Mouse (Mus musculus): ENCODE data around the gene Ephb1.

Ephb1 gene

DNA sequence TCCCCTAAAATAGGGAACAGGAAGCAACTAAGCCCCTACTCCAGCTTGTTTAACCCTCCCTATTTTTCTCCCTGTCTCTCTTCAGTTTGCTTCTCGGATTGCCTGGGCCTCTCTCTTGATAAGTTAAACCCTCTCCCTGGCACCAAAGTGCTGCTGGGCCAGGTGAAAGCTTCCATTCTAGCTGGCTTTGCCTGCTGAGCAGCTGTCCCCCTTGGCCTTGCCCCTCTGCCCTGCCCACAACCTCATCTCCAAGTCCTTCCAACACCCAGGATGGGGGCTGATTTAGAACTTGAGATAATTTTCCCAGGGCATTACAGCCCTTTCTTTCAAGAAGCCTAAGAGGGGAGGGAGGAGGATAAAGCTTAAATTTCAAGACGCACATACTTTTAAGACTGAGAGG lies 174.0 kb downstream of the Ephb1 start:
- in situ Hi-C loops (cut with MboI, MseI): no loop called here

DNA sequence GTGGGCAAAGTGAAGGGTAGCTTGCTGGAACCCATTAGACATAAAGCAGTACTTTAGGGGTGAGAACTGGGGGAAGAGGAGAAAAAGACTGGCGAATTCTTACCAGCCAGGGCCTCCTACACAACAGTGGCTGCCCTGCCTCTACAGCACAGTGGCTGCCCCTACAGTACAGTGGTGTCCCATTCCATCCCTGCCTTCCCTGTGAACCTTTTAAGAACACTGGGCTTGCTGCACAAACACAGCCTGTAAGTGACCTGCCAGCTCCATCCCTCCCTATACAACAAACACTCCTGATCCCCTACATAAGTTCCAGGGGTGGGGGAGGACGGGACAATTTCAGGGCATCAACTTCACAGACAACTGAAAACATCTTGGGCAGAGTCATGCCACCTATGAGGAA lies 174.4 kb downstream of the Ephb1 start:
- in situ Hi-C loops (cut with MboI, MseI): no loop called here

DNA sequence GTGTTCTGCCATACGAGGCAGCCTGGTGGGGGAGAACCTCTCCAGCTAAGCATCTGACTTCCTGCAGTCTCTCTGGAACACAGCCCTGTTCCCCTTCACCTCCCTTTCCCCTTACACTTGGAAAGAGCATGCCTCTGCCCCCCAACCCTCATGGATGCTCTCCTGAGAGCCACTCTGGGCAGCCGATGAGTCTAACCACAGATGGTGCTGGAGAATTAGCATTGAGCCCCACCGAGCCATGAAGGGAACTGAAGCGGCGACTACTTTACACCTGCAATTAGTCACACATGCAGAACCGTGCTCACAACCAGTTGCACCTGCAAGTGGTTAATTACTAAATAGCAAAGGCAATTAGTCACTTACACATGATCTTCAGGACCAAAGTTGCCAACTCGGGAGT lies 184.8 kb downstream of the Ephb1 start:
- in situ Hi-C loops (cut with MboI, MseI): no loop called here

DNA sequence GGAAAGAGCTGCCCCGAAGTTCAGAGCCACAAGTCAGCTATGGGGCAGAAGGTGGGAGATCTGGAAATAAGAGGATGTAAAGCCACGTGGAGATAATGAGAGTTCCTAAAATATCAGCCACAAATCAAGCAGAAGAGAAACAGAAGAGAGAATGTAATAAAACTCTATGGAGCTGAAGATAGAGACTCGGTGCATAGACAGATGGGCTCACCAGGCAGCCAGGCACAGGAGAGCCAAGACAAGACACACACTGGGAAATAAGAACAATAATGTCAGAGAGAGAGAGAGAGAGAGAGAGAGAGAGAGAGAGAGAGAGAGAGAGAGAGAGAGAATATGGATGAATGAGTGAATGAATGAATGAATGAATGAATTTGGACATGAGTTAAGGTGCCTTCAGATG lies 198.6 kb downstream of the Ephb1 start:
- in situ Hi-C loops (cut with MboI, MseI): no loop called here

DNA sequence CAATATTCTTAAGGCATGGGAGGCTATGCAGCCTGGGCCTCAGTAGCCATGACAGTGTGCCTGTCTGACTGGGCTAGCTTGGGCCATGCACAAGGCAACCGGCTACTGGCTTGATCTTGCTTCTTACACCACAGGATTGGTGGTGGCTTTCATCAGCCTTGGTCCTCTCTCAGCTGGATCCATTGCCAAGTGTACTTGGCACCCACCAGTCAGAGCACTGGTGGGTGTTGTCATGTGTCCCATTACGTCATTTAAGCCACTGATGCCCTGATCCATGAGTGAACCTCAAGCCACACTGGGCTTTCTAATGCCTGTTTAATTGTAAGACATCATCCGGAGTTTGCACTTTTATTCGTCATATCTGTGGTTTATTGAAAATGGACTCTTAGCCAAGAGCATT lies 215.3 kb downstream of the Ephb1 start:
- in situ Hi-C loops (cut with MboI, MseI): no loop called here

DNA sequence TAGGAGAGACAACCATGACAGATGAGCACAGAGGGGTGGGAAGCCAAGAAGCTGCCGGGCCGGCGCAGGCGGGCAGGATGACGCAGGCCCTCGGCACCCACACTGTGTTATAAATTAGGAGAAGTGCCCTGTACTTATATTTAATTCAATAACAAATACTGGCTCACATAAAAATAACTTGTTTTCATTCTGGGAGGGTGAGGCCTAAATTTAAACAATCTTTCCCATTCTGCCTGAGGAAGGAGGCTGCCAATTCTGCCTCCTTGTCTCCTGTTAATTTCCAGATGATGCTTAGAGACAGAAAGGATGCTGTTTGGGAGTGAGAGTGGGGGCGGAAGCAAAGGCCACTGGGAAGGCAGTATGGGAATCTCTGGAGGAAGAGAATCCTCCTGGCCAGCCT lies 215.8 kb downstream of the Ephb1 start:
- in situ Hi-C loops (cut with MboI, MseI): no loop called here

DNA sequence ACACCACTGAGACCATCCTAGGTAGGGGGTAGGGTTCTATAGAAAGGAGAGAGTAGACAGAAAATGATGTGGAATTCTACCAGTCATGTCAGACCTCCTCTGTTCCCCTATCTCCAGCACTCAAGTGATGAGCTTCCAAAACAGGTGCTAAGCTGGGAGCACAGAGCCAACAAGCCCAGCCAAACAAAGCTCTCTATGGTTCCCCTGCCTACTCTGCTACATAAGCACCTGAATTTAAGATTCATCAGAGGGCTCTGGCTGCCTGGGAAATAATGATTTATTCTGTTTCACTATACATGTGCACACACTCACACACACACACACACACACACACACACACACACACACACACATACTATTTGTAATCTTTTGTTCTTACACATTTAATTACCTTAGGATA lies 216.3 kb downstream of the Ephb1 start:
- in situ Hi-C loops (cut with MboI, MseI): no loop called here

DNA sequence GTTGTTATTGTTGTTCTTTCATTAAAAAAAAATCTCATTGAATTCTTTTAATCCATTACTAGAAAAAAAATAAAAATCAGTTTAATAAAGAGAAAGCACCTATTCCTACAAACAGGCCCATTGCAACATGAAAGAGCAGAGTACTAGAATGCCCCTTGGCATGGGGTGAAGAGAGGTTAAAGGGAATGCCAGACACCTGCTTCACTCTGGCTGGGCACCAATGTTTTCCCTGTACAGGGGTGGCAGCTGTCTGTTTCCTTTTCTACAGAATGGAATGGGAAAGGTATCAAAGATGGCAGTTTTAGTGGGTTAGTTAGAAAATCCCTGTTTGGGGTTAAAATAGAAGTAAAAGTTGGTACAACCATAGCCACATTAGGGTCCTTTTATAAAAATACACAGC lies 224.0 kb downstream of the Ephb1 start:
- in situ Hi-C loops (cut with MboI, MseI): no loop called here

DNA sequence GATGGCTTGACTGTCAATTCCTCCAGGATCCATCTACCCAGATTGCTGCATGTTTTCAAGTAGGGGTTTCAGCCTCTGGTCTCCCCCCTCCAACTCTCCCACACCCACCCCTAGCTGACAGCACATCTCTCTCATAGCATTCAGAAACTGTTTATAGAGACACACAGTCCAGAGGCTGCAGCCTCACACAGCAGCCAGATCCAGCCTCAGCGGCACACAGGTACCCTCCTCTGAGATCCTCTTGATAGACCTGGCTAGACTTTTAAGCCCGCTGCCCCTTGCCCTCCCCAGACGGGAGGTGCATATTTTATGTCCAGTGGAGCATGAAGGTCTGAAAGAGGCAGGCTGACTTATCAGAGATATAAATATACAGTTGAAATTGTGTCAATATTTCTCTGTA lies 228.0 kb downstream of the Ephb1 start:
- in situ Hi-C loops (cut with MboI, MseI): no loop called here

DNA sequence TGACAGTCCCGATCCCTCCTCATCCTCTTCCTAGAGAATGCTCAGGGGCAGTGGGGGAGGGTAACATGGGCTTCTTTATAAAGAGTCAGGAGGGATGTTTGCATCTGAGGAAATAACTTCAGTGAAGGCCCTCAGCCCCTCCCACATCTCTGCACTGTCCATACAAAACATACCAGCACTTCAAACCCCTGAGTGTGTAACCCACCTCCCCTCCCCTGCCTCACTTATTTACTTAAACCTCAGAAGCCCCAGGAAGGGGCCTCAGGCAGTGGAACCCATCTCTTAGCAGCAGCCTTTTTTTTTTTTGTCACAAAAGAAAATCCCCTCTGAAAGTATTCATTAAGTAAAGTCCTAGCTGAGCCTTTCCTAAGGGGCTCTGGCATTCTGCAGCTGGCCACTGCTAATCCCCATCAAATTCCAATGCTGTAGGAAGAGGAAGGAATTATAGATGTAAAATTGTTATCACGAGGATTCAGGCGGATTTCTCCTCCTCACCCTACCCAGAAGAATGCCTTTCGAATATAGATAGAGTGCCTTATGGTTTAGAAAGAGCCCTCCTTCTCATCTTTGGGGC lies 231.5 kb downstream of the Ephb1 start:
- in situ Hi-C loops (cut with MboI, MseI): no loop called here

DNA sequence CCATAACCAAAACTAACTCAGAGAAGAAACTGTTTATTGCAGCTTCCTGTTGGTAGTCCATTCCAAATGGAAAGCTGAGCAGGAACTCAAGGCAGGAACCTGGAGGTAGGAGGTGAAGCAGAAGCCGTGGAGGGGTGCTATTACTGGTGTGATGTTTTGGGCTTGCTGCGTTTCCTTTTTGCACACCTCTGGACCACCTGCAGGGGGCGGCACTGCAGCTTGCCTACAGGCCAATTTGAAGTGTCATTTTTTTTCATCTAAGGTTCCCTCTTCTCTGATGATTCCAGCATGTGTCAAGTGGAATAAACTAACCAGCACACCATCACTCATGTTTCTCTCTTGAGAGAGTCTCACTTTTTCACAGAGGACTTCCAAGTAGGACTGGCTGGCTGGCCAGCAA lies 235.1 kb downstream of the Ephb1 start:
- in situ Hi-C loops (cut with MboI, MseI): no loop called here

DNA sequence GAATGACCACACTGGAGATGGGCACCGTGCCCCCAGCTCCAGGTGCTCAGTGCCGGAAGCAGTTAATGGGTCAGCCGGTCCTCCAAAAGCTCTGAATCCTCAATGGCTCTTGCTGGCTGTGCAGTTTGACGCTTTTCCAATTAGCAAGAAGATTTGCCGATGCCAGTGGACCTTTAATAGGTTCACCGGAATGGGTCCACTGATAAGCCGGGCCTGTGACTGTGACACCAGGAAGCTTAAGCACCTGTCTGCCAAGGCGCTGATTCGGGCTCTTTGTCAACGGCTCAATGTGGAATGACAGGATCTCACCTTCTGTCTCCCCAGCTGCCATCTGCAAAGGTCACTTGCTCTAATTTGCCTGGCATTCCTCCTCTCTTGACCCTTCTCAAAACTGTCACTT lies 239.2 kb downstream of the Ephb1 start:
- in situ Hi-C loops (cut with MboI, MseI): no loop called here

DNA sequence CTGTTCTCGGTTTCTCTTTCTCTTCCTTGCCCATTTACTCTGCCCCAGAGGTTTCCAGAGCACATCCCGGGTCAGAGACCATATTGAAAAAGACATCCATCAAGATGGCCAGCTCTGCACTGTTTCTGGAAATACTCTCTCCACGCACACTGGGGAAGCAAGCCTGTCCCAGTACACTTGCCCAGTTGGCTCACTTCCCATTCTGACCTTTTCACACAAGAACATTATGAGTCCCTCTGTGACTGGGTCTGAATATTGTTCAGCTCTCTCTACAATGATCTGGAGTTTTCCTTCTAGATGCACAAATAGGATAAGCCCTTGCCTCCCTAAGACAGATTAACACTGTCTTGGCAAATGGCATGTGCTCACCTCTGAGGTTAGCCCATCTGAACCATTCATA lies 243.0 kb downstream of the Ephb1 start:
- in situ Hi-C loops (cut with MboI, MseI): no loop called here

DNA sequence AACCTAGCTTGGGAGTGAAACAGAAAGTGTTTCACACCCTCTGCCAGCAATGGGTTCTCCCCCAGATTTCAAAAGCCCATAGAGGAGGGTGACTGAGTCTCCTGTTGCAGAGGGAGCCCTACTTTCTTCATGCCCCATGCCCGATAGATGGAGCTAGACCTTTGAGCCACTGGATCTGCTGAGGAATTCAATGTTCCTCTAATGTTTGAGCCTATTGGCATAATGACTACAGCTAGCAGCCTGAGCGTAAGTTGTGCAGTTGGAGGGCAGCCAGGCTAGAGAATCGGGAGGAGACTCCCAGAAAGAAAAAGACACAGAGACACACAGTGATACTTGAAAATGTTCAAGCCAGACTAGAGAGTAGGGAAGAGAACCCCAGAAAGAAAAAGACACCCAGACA lies 246.5 kb downstream of the Ephb1 start:
- in situ Hi-C loops (cut with MboI, MseI): no loop called here

DNA sequence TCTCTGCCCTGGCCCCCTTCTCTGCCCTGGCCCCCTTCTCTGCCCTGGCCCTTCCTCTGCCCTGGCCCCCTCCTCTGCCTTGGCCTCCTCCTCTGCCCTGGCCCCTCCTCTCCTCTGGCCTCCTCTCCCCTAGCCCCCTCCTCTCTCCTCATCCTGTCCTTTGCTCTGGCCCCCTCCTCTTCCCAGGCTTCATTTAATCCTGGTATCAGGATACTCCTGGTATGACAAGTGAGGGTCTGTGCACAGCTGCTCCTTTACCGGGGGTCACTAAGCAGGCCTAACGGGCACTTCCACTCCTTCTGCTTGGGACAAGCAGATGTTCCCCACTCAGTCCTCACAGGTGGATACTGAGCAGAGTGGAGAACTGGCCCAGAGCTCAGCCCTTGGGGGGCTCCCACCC lies 247.3 kb downstream of the Ephb1 start:
- in situ Hi-C loops (cut with MboI, MseI): no loop called here

DNA sequence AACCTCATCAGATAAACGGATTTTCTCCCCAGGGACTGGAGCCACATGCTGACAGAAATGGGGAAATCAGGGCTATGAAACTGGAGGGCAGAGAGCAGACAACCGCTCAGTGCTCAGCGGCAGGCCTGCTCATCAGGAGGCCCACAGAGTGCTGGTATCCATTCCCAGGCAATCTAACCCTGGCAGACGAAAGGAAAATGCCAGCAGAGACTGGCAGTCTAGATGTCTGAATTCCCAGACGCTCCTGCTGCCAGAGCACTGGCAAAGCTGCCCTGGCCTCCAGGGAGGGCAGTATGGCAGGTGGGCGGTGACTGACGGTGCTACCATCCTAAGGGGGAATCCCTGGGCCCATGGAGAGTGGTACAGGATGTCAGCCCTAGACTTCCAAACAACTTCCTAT lies 257.7 kb downstream of the Ephb1 start:
- in situ Hi-C loops (cut with MboI, MseI): no loop called here

DNA sequence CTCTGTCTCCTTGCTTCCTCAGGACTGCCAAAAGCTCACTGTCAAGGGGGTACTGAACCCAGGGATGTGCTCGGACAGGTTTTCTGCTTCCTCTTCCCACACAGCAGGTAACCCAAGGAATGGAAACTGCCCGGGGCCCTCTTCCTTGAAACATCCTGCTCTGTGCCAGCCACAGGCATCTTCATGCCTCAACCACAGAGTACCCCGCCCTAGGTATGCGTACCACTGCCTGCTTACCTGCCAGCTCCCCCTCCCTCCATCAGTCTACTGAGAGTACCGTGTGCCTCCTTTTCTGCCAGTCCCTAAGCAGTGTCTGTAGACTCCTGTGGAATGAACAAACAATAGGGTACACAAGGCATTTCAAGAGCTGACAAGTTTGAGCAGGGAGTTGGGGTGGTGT lies 265.9 kb downstream of the Ephb1 start:
- in situ Hi-C loops (cut with MboI, MseI): no loop called here

DNA sequence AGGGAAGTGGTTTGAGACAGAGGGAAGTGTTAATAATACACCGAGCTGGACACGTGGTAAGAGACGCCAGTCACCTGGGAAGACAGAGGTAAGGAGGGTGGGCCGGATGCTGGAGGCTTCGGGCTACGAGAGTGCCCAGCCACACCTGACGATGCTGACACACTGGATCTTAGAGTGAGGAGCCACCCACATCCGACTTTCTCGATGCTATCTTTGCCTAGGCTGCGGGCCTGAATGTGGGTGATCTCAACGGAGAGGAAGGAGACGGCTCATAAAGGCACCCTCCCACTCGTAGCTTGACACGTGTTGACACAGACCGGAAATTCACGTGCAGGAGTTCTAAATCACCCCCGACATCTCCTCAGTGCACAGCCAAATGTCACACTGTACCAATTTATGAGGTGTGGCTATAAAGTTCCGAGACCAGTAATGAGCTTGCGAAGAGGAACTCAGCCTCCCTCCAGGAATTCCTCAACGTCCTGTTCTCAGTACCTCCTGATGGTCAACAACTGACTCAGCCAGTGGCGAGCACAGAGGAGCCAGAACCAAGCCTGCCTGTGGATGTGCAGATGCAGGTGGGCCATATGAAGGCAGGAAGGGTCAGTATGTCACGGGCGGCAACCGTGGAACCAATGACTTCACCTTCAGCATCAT lies 268.3 kb downstream of the Ephb1 start:
- in situ Hi-C loops (cut with MboI, MseI): no loop called here

DNA sequence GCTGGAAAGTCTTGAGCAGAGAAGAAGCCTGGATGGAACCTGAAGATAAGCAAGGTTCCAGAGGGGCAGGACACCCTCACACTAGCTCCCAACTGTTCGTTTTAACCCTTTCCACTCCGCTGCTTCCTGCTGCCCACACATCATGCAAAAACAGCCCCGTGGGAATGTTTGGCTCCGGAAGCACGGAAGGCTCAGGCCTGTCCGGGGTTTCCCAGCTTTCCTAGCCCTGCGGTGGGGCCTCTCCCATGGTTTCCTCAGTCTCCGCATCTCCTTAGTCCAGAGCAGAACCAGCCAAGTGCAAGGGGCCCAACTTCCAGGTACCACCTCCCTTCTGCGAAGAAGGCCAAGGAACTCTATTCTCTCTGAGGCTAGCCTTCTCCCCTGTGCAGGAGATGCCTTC lies 269.0 kb downstream of the Ephb1 start:
- in situ Hi-C loops (cut with MboI, MseI): no loop called here

DNA sequence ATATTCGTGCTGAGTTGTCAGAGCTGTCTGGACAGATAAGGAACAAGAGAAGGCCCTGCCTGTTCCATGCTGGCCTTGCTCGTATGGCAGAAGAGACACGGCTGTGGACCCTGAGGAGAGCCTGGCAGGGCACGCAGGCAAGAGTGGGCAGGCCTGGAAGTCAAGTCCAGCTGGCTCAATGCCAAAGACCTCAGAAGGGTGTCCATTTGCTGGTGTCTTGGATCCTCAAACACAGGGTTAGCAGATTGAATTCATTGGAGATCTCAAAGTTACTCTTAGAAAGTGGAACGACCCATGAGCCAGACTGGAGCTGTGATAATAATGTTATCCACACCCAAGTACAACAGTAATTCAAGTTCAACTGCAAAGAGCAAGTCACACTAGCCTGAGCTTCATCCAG lies 273.6 kb downstream of the Ephb1 start:
- in situ Hi-C loops (cut with MboI, MseI): no loop called here

DNA sequence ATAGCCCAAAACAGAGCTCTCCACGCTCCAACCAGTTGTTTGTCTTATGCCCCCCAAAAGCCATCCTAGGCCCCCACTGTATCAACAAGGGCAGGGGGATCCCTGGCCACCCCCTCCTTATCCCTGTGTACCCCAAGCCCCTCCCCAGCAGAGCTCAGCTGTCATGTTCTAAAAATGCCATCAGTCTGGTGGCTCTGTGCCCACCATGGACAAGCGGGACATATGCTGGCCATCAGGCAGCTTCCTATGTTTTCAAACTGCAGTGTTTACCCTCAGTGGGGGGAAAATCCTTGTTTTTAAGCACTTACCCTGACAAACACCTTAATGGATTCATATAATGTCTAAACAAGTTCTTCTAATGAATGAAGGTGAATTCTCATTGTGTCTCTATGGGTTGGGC lies 275.3 kb downstream of the Ephb1 start:
- in situ Hi-C loops (cut with MboI, MseI): no loop called here

DNA sequence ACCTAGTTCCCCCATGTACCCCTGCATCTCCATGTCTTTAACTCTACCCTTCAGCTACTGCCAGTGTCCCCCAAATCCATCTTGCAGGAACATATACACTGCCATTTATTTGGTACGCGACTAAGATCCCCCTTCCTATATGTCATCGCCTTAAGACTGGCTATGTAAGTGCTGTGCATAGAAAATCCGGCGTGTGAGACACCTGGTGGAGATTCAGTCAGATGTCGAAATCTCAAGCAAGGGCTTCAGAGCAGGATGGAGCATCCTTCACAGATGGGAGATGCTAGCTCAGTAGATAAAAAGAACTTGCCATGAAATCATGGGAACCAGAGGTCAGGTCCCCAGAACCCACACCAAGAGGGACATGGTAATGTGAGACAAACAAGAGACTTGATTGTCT lies 276.3 kb downstream of the Ephb1 start:
- in situ Hi-C loops (cut with MboI, MseI): no loop called here

DNA sequence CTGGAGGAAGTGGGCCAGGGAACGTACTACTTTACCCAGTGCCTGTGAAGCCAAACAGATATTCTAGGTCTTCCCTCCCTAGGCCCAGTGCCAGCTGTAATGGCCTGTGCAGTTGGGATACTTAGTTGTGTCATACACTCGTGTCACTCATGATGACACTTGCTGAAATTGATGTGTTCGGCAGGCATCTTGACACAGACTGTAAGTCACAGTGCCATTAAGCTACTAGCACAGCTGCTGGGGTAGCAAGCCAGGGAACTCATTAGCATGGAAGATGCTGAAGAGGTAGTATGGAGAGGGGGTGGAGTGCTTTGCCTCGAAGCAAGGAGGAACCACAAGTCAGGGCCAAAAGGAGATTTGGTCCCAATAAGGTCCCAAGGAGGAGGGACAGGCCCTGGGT lies 279.0 kb downstream of the Ephb1 start:
- in situ Hi-C loops (cut with MboI, MseI): no loop called here

DNA sequence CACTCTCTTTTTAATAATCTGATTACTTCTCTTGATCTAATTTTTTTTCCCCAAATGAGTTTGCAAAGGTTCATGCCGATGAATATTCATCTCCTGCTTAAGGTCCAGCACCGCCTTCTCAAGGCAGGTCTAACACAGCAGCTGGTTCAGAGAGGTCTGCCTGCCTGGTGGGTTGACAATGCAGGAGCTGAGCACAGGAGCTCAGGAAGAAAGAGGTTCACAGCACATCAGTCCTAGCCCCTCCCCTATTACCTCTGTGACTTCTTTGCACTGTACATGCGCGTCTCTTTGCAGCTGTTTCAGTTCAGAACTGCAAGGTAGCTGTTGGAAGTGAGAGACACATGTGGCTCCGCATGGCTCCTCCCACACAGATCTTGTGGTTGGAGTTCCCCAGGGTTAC lies 281.1 kb downstream of the Ephb1 start:
- in situ Hi-C loops (cut with MboI, MseI): no loop called here

All from regulatory T cell (primary cell).